Mouse (Mus musculus) neural tube, embryonic 15.5 days (tissue): Measurements from ENCODE around the gene Smyd1. TPM values are rescaled to one million over a fixed set of nuclear protein-coding genes. Genes with fewer than 3 reads are reported as not detected.

Experiments
- ATAC-seq: fragments of 200-750 bp; cut with Nextera tagmentation; 2 replicates; pipeline ENCODE4 v1.8.0; 2017; ENCODE audit warnings: mild to moderate bottlenecking, moderate TSS enrichment, moderate library complexity; ENCODE audit not compliant: low FRiP score
- H3K27ac ChIP-seq: fragments of 300-500 bp; sonication (generic); replicated peaks from 2 replicates; pipeline ENCODE4 v1.5.1; 2015; ENCODE audit warnings: mild to moderate bottlenecking, inconsistent platforms
- H3K27me3 ChIP-seq: fragments of 300-500 bp; sonication (generic); replicated peaks from 2 replicates; pipeline ENCODE4 v1.6.1; 2015; ENCODE audit warnings: inconsistent platforms
- H3K36me3 ChIP-seq: fragments of 300-500 bp; sonication (generic); 2 replicates; pipeline ENCODE4 v1.6.1; 2015; ENCODE audit warnings: inconsistent platforms
- H3K4me1 ChIP-seq: fragments of 300-500 bp; sonication (generic); 2 replicates; pipeline ENCODE4 v1.6.1; 2015; ENCODE audit warnings: inconsistent platforms
- H3K4me2 ChIP-seq: fragments of 300-500 bp; sonication (generic); 2 replicates; pipeline ENCODE4 v1.6.1; 2015; ENCODE audit warnings: inconsistent platforms, mild to moderate bottlenecking, moderate library complexity
- H3K4me3 ChIP-seq: fragments of 300-500 bp; sonication (generic); replicated peaks from 2 replicates; pipeline ENCODE4 v1.5.1; 2015; ENCODE audit warnings: mild to moderate bottlenecking, inconsistent platforms
- H3K9ac ChIP-seq: fragments of 300-500 bp; sonication (generic); replicated peaks from 2 replicates; pipeline ENCODE4 v1.6.1; 2015; ENCODE audit warnings: mild to moderate bottlenecking, inconsistent platforms
- H3K9me3 ChIP-seq: fragments of 300-500 bp; sonication (generic); replicated peaks from 2 replicates; pipeline ENCODE4 v1.6.1; 2016; ENCODE audit warnings: inconsistent platforms
- WGBS: fragments of 180-500 bp; shearing (Covaris S2); methylation state at CpG from one replicate; pipeline ENCODE4 v1.1.7; 2015; ENCODE audit warnings: mixed read lengths; 5-methylcytosine and 5-hydroxymethylcytosine counted together
- polyA plus RNA-seq: library from polyadenylated mRNA; unstranded; fragments of >200 nt; fragmentation: Nextera tagmentation; extraction: Ambion mirVana; gene quantifications from 2 replicates; pipeline ENCODE4 v1.2.1, GENCODE M21; 2015

Smyd1 gene
- polyA plus RNA-seq, 1 experiment from 2014 or later: 1.4 TPM

DNA sequence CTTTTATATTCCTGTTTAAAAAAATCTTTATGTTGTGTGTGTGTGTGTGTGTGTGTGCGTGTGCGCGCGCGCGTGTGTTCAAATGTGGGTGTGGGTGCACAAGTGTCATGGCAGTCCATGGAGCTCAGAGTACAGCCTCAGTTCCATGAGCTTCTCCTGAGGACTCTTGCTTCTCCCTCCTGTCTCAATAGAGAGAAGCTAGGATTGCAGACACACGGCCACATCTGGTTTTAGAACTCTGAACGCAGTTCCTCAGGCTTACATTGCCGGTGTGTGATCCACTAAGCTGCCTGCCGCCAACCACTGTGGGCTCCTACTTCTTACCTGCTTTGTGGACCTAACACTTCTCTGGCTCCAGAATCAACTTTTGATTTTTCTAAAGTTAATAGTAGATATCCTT, 65.9 kb downstream of the Smyd1 start:
- Histone ChIP-seq H3K4me1 (no peaks in the 10 kb centered on the region), H3K4me2 (no peak overlapping the region), H3K27me3 (no peaks in the 10 kb centered on the region), H3K9me3 (no peaks in the 10 kb centered on the region), H3K27ac (no peak overlapping the region), H3K4me3 (no peak overlapping the region), H3K36me3 (no peaks in the 10 kb centered on the region), H3K9ac (no peak overlapping the region)
- whole genome bisulfite sequencing: 93% methylated on average over 10 of the region's 10 CpGs
- ATAC-seq: no peak

- Histone ChIP-seq H3K27ac (no peak overlapping the region), H3K9ac (no peak overlapping the region), H3K4me3 (no peak overlapping the region), H3K36me3 (no peaks in the 10 kb centered on the region), H3K4me2 (no peak overlapping the region), H3K27me3 (no peaks in the 10 kb centered on the region), H3K4me1 (no peaks in the 10 kb centered on the region), H3K9me3 (no peaks in the 10 kb centered on the region)
- 94% methylated on average over 6 of the region's 6 CpGs for WGBS
- no peak for ATAC-seq
These were observed 67.6 kb downstream of the Smyd1 start for GRCm38 (mm10) chr6:71254456-71254855.

- Histone ChIP-seq H3K4me2 (no peak overlapping the region), H3K9ac (no peak overlapping the region), H3K36me3 (no peaks in the 10 kb centered on the region), H3K27ac (no peak overlapping the region), H3K4me1 (no peaks in the 10 kb centered on the region), H3K27me3 (no peaks in the 10 kb centered on the region), H3K4me3 (no peak overlapping the region), H3K9me3 (no peaks in the 10 kb centered on the region)
- WGBS: 87% methylated on average over 8 of the region's 8 CpGs
- no peak for ATAC-seq
These were observed 71.1 kb downstream of the Smyd1 start for GRCm38 (mm10) chr6:71250951-71251350.

- Histone ChIP-seq H3K27ac (no peak overlapping the region), H3K9ac (no peak overlapping the region), H3K9me3 (no peaks in the 10 kb centered on the region), H3K4me1 (no peaks in the 10 kb centered on the region), H3K36me3 (no peaks in the 10 kb centered on the region), H3K4me3 (no peak overlapping the region), H3K4me2 (no peak overlapping the region), H3K27me3 (no peaks in the 10 kb centered on the region)
- no peak for ATAC-seq
- 78% methylated on average over 3 of the region's 3 CpGs for WGBS
These were observed 72.4 kb downstream of the Smyd1 start for GRCm38 (mm10) chr6:71249615-71250014.

DNA sequence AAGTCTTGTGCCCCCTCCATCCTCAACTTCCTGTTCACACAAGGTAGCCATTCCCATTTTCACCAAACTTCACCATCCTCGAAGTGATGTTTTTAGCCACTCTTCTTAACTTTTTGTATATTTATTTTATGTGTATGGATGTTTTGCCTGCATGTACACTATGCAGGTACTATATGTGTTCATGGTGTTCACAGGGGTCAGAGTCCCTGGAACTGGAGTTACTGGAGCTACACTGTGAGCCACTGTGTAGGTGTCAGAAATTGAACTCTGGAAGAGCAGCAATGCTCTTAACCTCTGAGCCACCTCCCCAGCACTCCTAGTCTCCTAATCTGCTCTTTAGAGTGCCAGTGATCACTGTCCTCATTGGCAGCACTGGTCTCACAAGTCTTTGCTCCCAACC, 73.6 kb downstream of the Smyd1 start:
- H3K4me1 ChIP-seq: no peaks in the 10 kb centered on the region
- H3K9me3 ChIP-seq: no peaks in the 10 kb centered on the region
- H3K9ac ChIP-seq: no peak overlapping the region
- H3K36me3 ChIP-seq: no peaks in the 10 kb centered on the region
- no peak for ATAC-seq
- WGBS: 95% methylated on average over 1 of the region's 1 CpGs
- H3K27me3 ChIP-seq: no peaks in the 10 kb centered on the region
- H3K27ac ChIP-seq: no peak overlapping the region
- no peak overlapping the region for H3K4me3 ChIP-seq
- H3K4me2 ChIP-seq: no peak overlapping the region

DNA sequence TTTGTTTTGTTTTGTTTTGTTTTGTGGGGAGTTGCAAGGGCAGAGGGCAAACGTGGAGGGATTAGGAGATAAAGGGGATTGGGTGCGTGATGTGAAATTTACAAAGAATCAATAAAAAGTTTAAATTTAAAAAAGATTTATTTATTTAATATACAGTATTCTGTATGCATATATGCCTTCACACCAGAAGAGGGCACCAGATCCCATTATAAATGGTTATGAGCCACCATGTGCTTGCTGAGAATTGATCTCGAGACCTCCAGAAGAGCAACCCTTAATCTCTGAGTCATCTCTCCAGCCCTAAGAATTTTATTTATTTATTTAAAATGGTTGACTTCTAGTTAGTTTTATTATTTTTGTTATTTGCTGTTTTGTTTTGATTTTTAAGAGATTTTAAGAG, 78.8 kb downstream of the Smyd1 start:
- Histone ChIP-seq H3K27me3 (no peaks in the 10 kb centered on the region), H3K4me3 (no peak overlapping the region), H3K27ac (no peak overlapping the region), H3K9me3 (no peaks in the 10 kb centered on the region), H3K4me2 (no peak overlapping the region), H3K36me3 (no peaks in the 10 kb centered on the region), H3K9ac (no peak overlapping the region), H3K4me1 (no peaks in the 10 kb centered on the region)
- 95% methylated on average over 3 of the region's 3 CpGs for WGBS
- ATAC-seq: no peak

DNA sequence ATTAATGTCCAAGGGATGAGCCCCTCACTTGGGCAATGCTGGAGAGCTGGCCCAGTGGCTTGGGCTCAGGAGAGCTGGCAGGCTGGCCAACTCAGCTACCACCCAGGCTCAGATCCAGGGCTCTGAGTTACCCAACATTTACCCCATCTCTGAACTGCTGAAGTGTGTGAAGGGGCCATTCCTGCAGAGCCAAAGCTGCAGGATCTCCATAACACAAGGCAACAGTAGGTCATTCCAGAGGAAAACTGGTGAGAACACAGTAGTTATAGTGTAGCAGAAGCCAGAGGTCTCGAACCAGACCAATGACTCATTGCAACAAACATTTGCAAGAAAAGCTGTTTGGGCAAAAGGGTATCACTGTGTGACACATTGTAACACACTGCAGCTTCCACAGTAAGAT, 79.2 kb downstream of the Smyd1 start:
- no peaks in the 10 kb centered on the region for H3K9me3 ChIP-seq
- H3K27ac ChIP-seq: no peak overlapping the region
- no peak overlapping the region for H3K4me3 ChIP-seq
- H3K27me3 ChIP-seq: no peaks in the 10 kb centered on the region
- no peaks in the 10 kb centered on the region for H3K4me1 ChIP-seq
- 86% methylated on average over 1 of the region's 1 CpGs for WGBS
- H3K4me2 ChIP-seq: no peak overlapping the region
- no peak for ATAC-seq
- H3K9ac ChIP-seq: no peak overlapping the region
- no peaks in the 10 kb centered on the region for H3K36me3 ChIP-seq

- Histone ChIP-seq H3K9me3 (no peaks in the 10 kb centered on the region), H3K9ac (no peak overlapping the region), H3K4me3 (no peak overlapping the region), H3K4me2 (no peak overlapping the region), H3K4me1 (no peaks in the 10 kb centered on the region), H3K36me3 (no peaks in the 10 kb centered on the region), H3K27ac (no peak overlapping the region), H3K27me3 (no peaks in the 10 kb centered on the region)
- ATAC-seq: no peak
- 81% methylated on average over 7 of the region's 7 CpGs for WGBS
These were observed 81.2 kb downstream of the Smyd1 start for GRCm38 (mm10) chr6:71240831-71241230.

GRCm38 (mm10) chr6:71239069-71239750, 82.8 kb downstream of the Smyd1 start:
- no peak overlapping the region for H3K4me2 ChIP-seq
- no peaks in the 10 kb centered on the region for H3K9me3 ChIP-seq
- no peaks in the 10 kb centered on the region for H3K4me1 ChIP-seq
- no peak overlapping the region for H3K4me3 ChIP-seq
- H3K27ac ChIP-seq: no peak overlapping the region
- no peaks in the 10 kb centered on the region for H3K36me3 ChIP-seq
- ATAC-seq: no peak
- no peak overlapping the region for H3K9ac ChIP-seq
- WGBS: 92% methylated on average over 26 of the region's 26 CpGs
- H3K27me3 ChIP-seq: no peaks in the 10 kb centered on the region

DNA sequence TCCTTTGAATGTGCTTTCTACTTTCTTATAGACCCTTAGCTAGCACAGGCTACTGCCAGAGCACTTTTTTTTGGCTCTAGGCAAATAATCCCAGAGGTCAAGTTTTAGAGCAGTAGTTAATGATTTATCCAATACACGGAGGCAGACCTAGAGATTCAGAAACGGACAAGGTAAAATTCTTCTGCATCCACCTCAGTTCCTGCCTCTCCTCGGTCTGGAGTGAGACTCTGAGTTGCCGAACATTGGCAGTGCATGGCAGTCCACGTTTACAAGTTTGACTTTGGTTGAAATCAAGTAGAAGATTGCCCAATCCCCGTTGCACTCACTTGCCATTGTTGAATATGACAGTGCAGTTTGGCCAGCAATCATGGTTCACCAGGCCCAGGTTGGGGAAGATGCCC, 85.0 kb downstream of the Smyd1 start:
- H3K4me3 ChIP-seq: no peak overlapping the region
- no peaks in the 10 kb centered on the region for H3K4me1 ChIP-seq
- H3K9ac ChIP-seq: no peak overlapping the region
- WGBS: 87% methylated on average over 6 of the region's 6 CpGs
- no peaks in the 10 kb centered on the region for H3K9me3 ChIP-seq
- no peak overlapping the region for H3K4me2 ChIP-seq
- no peaks in the 10 kb centered on the region for H3K36me3 ChIP-seq
- ATAC-seq: no peak
- H3K27me3 ChIP-seq: no peaks in the 10 kb centered on the region
- H3K27ac ChIP-seq: no peak overlapping the region

GRCm38 (mm10) chr6:71236506-71236905, 85.5 kb downstream of the Smyd1 start:
- ATAC-seq: no peak
- no peak overlapping the region for H3K4me2 ChIP-seq
- H3K9ac ChIP-seq: no peak overlapping the region
- no peak overlapping the region for H3K27ac ChIP-seq
- 86% methylated on average over 6 of the region's 6 CpGs for WGBS
- H3K9me3 ChIP-seq: no peaks in the 10 kb centered on the region
- no peaks in the 10 kb centered on the region for H3K36me3 ChIP-seq
- H3K27me3 ChIP-seq: no peaks in the 10 kb centered on the region
- H3K4me1 ChIP-seq: no peaks in the 10 kb centered on the region
- H3K4me3 ChIP-seq: no peak overlapping the region

DNA sequence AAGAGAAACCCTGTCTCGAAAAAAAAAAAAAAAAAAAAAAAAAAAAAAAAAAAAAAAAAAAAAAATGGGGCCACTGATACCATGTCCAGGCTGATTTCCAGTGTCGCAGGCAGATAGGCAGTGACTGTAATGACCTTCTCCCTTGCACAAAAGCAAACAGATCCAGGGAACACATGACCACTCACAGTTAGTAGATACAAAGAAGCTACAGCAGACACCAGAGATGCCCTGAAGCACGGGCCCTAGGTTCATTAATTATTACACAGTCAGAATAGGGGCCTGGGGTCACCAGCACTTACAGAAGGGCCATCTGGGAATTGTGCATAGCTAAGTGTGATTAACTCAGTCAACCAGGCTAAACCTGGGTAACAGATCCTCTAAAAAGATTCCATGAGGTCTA, 86.1 kb downstream of the Smyd1 start:
- no peak for ATAC-seq
- no peaks in the 10 kb centered on the region for H3K36me3 ChIP-seq
- H3K4me2 ChIP-seq: no peak overlapping the region
- no peak overlapping the region for H3K27ac ChIP-seq
- no peaks in the 10 kb centered on the region for H3K27me3 ChIP-seq
- no peaks in the 10 kb centered on the region for H3K4me1 ChIP-seq
- no peaks in the 10 kb centered on the region for H3K9me3 ChIP-seq
- 59% methylated on average over 3 of the region's 3 CpGs for WGBS
- H3K9ac ChIP-seq: no peak overlapping the region
- H3K4me3 ChIP-seq: no peak overlapping the region

- Histone ChIP-seq H3K9me3 (no peaks in the 10 kb centered on the region), H3K9ac (no peak overlapping the region), H3K4me2 (no peak overlapping the region), H3K27ac (no peak overlapping the region), H3K27me3 (no peaks in the 10 kb centered on the region), H3K36me3 (no peaks in the 10 kb centered on the region), H3K4me3 (no peak overlapping the region), H3K4me1 (no peaks in the 10 kb centered on the region)
- ATAC-seq: no peak
- WGBS: 86% methylated on average over 13 of the region's 13 CpGs
These were observed 86.9 kb downstream of the Smyd1 start for GRCm38 (mm10) chr6:71235121-71235520.
